Mouse (Mus musculus) lung, postnatal 0 days (tissue): ENCODE results near the gene Fbxw10. TPM values are rescaled to one million over a fixed set of nuclear protein-coding genes. Genes with fewer than 3 reads are reported as not detected.

Experiments used
- ATAC-seq: fragments of 200-750 bp; cut with Nextera tagmentation; 2 replicates; pipeline ENCODE4 v1.8.0; 2017; ENCODE audit warnings: moderate library complexity
- DNase-seq: peaks from one replicate; pipeline ENCODE4 v3.0.0-alpha.2; 2016; ENCODE audit warnings: low spot score
- H3K27ac ChIP-seq: fragments of 300-500 bp; sonication (generic); 2 replicates; pipeline ENCODE4 v1.5.1; 2014; ENCODE audit warnings: antibody characterized with exemption, mild to moderate bottlenecking, low read length, mixed read lengths
- H3K27me3 ChIP-seq: fragments of 300-500 bp; sonication (generic); replicated peaks from 2 replicates; pipeline ENCODE4 v1.6.1; 2014; ENCODE audit warnings: low read length, mixed read lengths; ENCODE audit not compliant: insufficient read depth
- H3K36me3 ChIP-seq: fragments of 300-500 bp; sonication (generic); 2 replicates; pipeline ENCODE4 v1.6.1; 2014; ENCODE audit warnings: low read length, mixed read lengths; ENCODE audit not compliant: insufficient read depth
- H3K4me1 ChIP-seq: fragments of 300-500 bp; sonication (generic); 2 replicates; pipeline ENCODE4 v1.6.1; 2014; ENCODE audit warnings: antibody characterized with exemption, low read depth, low read length, mixed read lengths; ENCODE audit not compliant: insufficient read depth
- H3K4me2 ChIP-seq: fragments of 300-500 bp; sonication (generic); replicated peaks from 2 replicates; pipeline ENCODE4 v1.6.1; 2014; ENCODE audit warnings: low read depth, mild to moderate bottlenecking, low read length, moderate library complexity, mixed read lengths
- H3K4me3 ChIP-seq: fragments of 300-500 bp; sonication (generic); 2 replicates; pipeline ENCODE4 v1.5.1; 2014; ENCODE audit warnings: low read depth, low read length
- H3K9ac ChIP-seq: fragments of 300-500 bp; sonication (generic); replicated peaks from 2 replicates; pipeline ENCODE4 v1.6.1; 2014; ENCODE audit warnings: low read depth, mild to moderate bottlenecking
- H3K9me3 ChIP-seq: fragments of 300-500 bp; sonication (generic); 2 replicates; pipeline ENCODE4 v1.6.1; 2016; ENCODE audit warnings: low read length, mixed read lengths
- CTCF ChIP-seq: IDR thresholded peaks from 2 replicates; pipeline ENCODE4 v1.5.1; 2016; ENCODE audit warnings: antibody characterized with exemption, mild to moderate bottlenecking
- EP300 ChIP-seq: IDR thresholded peaks from 2 replicates; pipeline ENCODE4 v1.6.1; 2016; ENCODE audit warnings: antibody characterized with exemption, mild to moderate bottlenecking, control low read depth
- WGBS: fragments of 180-500 bp; shearing (Covaris S2); extraction: QIAGEN DNeasy Blood & Tissue Kit; methylation state at CpG from one replicate; pipeline ENCODE4 v1.1.7; 2014; 5-methylcytosine and 5-hydroxymethylcytosine counted together
- polyA plus RNA-seq: library from polyadenylated mRNA; unstranded; fragments of >200 nt; fragmentation: Nextera tagmentation; extraction: Ambion mirVana; gene quantifications from 2 replicates; pipeline ENCODE4 v1.2.1, GENCODE M21; 2015

Gene Fbxw10
- polyA plus RNA-seq, 1 experiment from 2014 or later: 0.27 TPM

GRCm38 (mm10) chr11:62916765-62917164, 69.9 kb downstream of the Fbxw10 start:
- no peak for ATAC-seq
- Histone ChIP-seq H3K36me3 (no peaks in the 10 kb centered on the region), H3K4me3 (no peak overlapping the region), H3K9me3 (no peaks in the 10 kb centered on the region), H3K4me2 (no peak overlapping the region), H3K27ac (no peak overlapping the region), H3K9ac (no peak overlapping the region), H3K4me1 (no peaks in the 10 kb centered on the region), H3K27me3 (no peaks in the 10 kb centered on the region)
- WGBS: 15% methylated on average over 2 of the region's 2 CpGs
- peak; percentile 42 for DNase-seq
- TF ChIP-seq EP300 (no peak), CTCF (no peak)

GRCm38 (mm10) chr11:62919946-62920742, 73.3 kb downstream of the Fbxw10 start:
- H3K9ac ChIP-seq: no peak overlapping the region
- DNase-seq: no peak

GRCm38 (mm10) chr11:62920743-62921050, 73.8 kb downstream of the Fbxw10 start:
- DNase-seq: peak; percentile 23
- H3K4me3 ChIP-seq: no peak overlapping the region
- ATAC-seq: no peak
- WGBS: 19% methylated on average over 6 of the region's 6 CpGs
- no peaks in the 10 kb centered on the region for H3K4me1 ChIP-seq
- H3K9me3 ChIP-seq: no peaks in the 10 kb centered on the region
- no peaks in the 10 kb centered on the region for H3K27me3 ChIP-seq
- TF ChIP-seq EP300 (no peak), CTCF (no peak)
- H3K9ac ChIP-seq: no peak overlapping the region
- no peak overlapping the region for H3K27ac ChIP-seq
- no peak overlapping the region for H3K4me2 ChIP-seq
- H3K36me3 ChIP-seq: no peaks in the 10 kb centered on the region

More at GRCm38 (mm10) chr11:62919946-62920742, 73.3 kb downstream of the Fbxw10 start:
- no peak for ATAC-seq
- Histone ChIP-seq H3K36me3 (no peaks in the 10 kb centered on the region), H3K4me2 (no peak overlapping the region), H3K4me1 (no peaks in the 10 kb centered on the region), H3K9me3 (no peaks in the 10 kb centered on the region), H3K27me3 (no peaks in the 10 kb centered on the region), H3K27ac (no peak overlapping the region), H3K4me3 (no peak overlapping the region)
- WGBS: 51% methylated on average over 6 of the region's 6 CpGs
- TF ChIP-seq EP300 (no peak), CTCF (no peak)

GRCm38 (mm10) chr11:62921052-62921977, 74.4 kb downstream of the Fbxw10 start:
- H3K36me3 ChIP-seq: no peaks in the 10 kb centered on the region
- 18% methylated on average over 24 of the region's 25 CpGs for WGBS
- H3K27me3 ChIP-seq: no peaks in the 10 kb centered on the region
- ATAC-seq (peak; percentile 90), DNase-seq (peak; percentile 97)
- H3K9ac ChIP-seq: no peak overlapping the region
- H3K4me1 ChIP-seq: no peaks in the 10 kb centered on the region
- peak overlapping the region; percentile 86 for H3K27ac ChIP-seq
- H3K4me2 ChIP-seq: peak overlapping the region; percentile 35
- no peaks in the 10 kb centered on the region for H3K9me3 ChIP-seq
- no peak overlapping the region for H3K4me3 ChIP-seq
- peak; percentile 98 for TF ChIP-seq CTCF
- peak; percentile 73; the same call in 1 of the 2 replicates for TF ChIP-seq EP300

- 43% methylated on average over 6 of the region's 6 CpGs for WGBS
- no peaks in the 10 kb centered on the region for H3K9me3 ChIP-seq
Observed at GRCm38 (mm10) chr11:62924091-62924761, 77.4 kb downstream of the Fbxw10 start.

More at GRCm38 (mm10) chr11:62924091-62924761, 77.4 kb downstream of the Fbxw10 start:
- Histone ChIP-seq H3K27ac (no peak overlapping the region), H3K36me3 (no peaks in the 10 kb centered on the region), H3K27me3 (no peaks in the 10 kb centered on the region), H3K4me1 (no peaks in the 10 kb centered on the region; the same call in 1 of the 2 replicates), H3K9ac (no peak overlapping the region), H3K4me2 (no peak overlapping the region), H3K4me3 (no peak overlapping the region)
- TF ChIP-seq CTCF (no peak), EP300 (no peak)
- ATAC-seq: no peak
- DNase-seq: peak; percentile 31

Other genes starting within 250 kb of the Fbxw10 start
- gene Lrrc75a, start 198.5 kb upstream of the Fbxw10 start, polyA plus RNA-seq: 15.0 and 18.2 TPM in 2 replicates
- gene Mmgt2, start 198.4 kb upstream of the Fbxw10 start, polyA plus RNA-seq: 22.3 and 27.9 TPM in 2 replicates
- 2.5 and 3.3 TPM in 2 replicates for gene Zfp287, start 115.2 kb upstream of the Fbxw10 start, polyA plus RNA-seq
- not detected in 2 replicates for gene Gm10428, start 94.0 kb upstream of the Fbxw10 start, polyA plus RNA-seq
- gene Zfp286, start 57.6 kb upstream of the Fbxw10 start, polyA plus RNA-seq: 4.7 and 5.1 TPM in 2 replicates
- 50.3 and 62.8 TPM in 2 replicates for gene Trim16, start 26.8 kb upstream of the Fbxw10 start, polyA plus RNA-seq
- gene Tvp23b, start 32.4 kb downstream of the Fbxw10 start, polyA plus RNA-seq: 68.5 and 73.0 TPM in 2 replicates
- 0.23 TPM in 1 of 2 replicates, not detected in the other for gene Cdrt4, start 104.1 kb downstream of the Fbxw10 start, polyA plus RNA-seq
- gene Tekt3, start 214.6 kb downstream of the Fbxw10 start, polyA plus RNA-seq: 0.55 and 0.79 TPM in 2 replicates